Mouse (Mus musculus) T-helper 1 cell (primary cell): Measurements from ENCODE around the gene Coq5.
"Not testable (repeated sequence)": the region's sequence is repeated elsewhere in the genome, so short reads cannot be mapped to it uniquely, and the experiment has no call there.

ENCODE experiments used
- in situ Hi-C: fragments of 300-600 bp; cut with MboI, MseI; formaldehyde crosslinking; loops from one replicate; pipeline ENCODE4 v1.15.1; 2025; ENCODE audit warnings: high pct_unique_total_duplicates

Gene Coq5

GRCm38 (mm10) chr5:115267469-115268045 is 11.9 kb upstream of the Coq5 start:
- in situ Hi-C loops: no loop called here

GRCm38 (mm10) chr5:115268266-115268665 is 11.2 kb upstream of the Coq5 start:
- in situ Hi-C loops: no loop called here

GRCm38 (mm10) chr5:115269969-115270368 is 9.5 kb upstream of the Coq5 start:
- in situ Hi-C loops: no loop called here

GRCm38 (mm10) chr5:115271931-115272811 is 7.3 kb upstream of the Coq5 start:
- in situ Hi-C loops: no loop called here

- in situ Hi-C loops: no loop called here
These were observed 6.5 kb upstream of the Coq5 start, which contains the start of gene Rnf10 for GRCm38 (mm10) chr5:115272812-115273548. Rnf10 (minus strand) TSS chr5:115272898.

GRCm38 (mm10) chr5:115273549-115274135 is 5.8 kb upstream of the Coq5 start:
- in situ Hi-C loops: no loop called here

GRCm38 (mm10) chr5:115274353-115274752 is 5.1 kb upstream of the Coq5 start:
- in situ Hi-C loops: no loop called here

GRCm38 (mm10) chr5:115274771-115275170 is 4.7 kb upstream of the Coq5 start:
- in situ Hi-C loops: no loop called here

- in situ Hi-C loops: no loop called here
These were observed 3.5 kb upstream of the Coq5 start for GRCm38 (mm10) chr5:115275998-115276397.

- in situ Hi-C loops: no loop called here
These were observed 1.4 kb upstream of the Coq5 start for GRCm38 (mm10) chr5:115278053-115278452.

- in situ Hi-C loops: no loop called here
These were observed 681 bp upstream of the Coq5 start for GRCm38 (mm10) chr5:115278785-115279184.

- in situ Hi-C loops: no loop called here
These were observed 703 bp downstream of the Coq5 start for GRCm38 (mm10) chr5:115280050-115280687.

- in situ Hi-C loops: no loop called here
These were observed 5.3 kb downstream of the Coq5 start for GRCm38 (mm10) chr5:115284735-115285134.

- in situ Hi-C loops: no loop called here
These were observed 14.7 kb downstream of the Coq5 start for GRCm38 (mm10) chr5:115294173-115294572.

GRCm38 (mm10) chr5:115296347-115296746 is 16.9 kb downstream of the Coq5 start:
- in situ Hi-C loops: no loop called here

- in situ Hi-C loops: no loop called here
These were observed 20.7 kb downstream of the Coq5 start for GRCm38 (mm10) chr5:115300035-115300744.

- in situ Hi-C loops: no loop called here
These were observed 21.5 kb downstream of the Coq5 start, which contains the start of gene Dynll1 for GRCm38 (mm10) chr5:115300792-115301614. Dynll1 (minus strand) TSS chr5:115300999.

GRCm38 (mm10) chr5:115301615-115302014 is 22.1 kb downstream of the Coq5 start:
- in situ Hi-C loops: no loop called here

- in situ Hi-C loops: not testable (repeated sequence)
These were observed 22.7 kb downstream of the Coq5 start for GRCm38 (mm10) chr5:115302190-115302589.

GRCm38 (mm10) chr5:115312354-115312753 is 32.9 kb downstream of the Coq5 start:
- in situ Hi-C loops: no loop called here
